Mouse (Mus musculus) intestine, embryonic 16.5 days (tissue): ENCODE data around the gene Grid1. TPM values are rescaled to one million over a fixed set of nuclear protein-coding genes. Genes with fewer than 3 reads are reported as not detected.

Experiments used
- ATAC-seq: fragments of 200-750 bp; cut with Nextera tagmentation; 2 replicates; pipeline ENCODE4 v1.8.0; 2017; ENCODE audit warnings: moderate TSS enrichment, moderate library complexity
- H3K27ac ChIP-seq: fragments of 300-500 bp; sonication (generic); 2 replicates; pipeline ENCODE4 v1.5.1; 2014; ENCODE audit warnings: mild to moderate bottlenecking, low read length
- H3K27me3 ChIP-seq: fragments of 300-500 bp; sonication (generic); replicated peaks from 2 replicates; pipeline ENCODE4 v1.6.1; 2014; ENCODE audit warnings: low read length, control low read depth, mixed read lengths; ENCODE audit not compliant: control insufficient read depth, insufficient read depth
- H3K36me3 ChIP-seq: fragments of 300-500 bp; sonication (generic); 2 replicates; pipeline ENCODE4 v1.6.1; 2014; ENCODE audit warnings: low read length, control low read depth; ENCODE audit not compliant: control insufficient read depth, insufficient read depth
- H3K4me1 ChIP-seq: fragments of 300-500 bp; sonication (generic); 2 replicates; pipeline ENCODE4 v1.6.1; 2014; ENCODE audit warnings: low read length, control low read depth, mixed read lengths; ENCODE audit not compliant: control insufficient read depth, insufficient read depth
- H3K4me2 ChIP-seq: fragments of 300-500 bp; sonication (generic); 2 replicates; pipeline ENCODE4 v1.6.1; 2014; ENCODE audit warnings: low read depth, low read length, control low read depth
- H3K4me3 ChIP-seq: fragments of 300-500 bp; sonication (generic); 2 replicates; pipeline ENCODE4 v1.5.1; 2014; ENCODE audit warnings: mild to moderate bottlenecking, low read length
- H3K9ac ChIP-seq: fragments of 300-500 bp; sonication (generic); 2 replicates; pipeline ENCODE4 v1.6.1; 2014; ENCODE audit warnings: low read depth, low read length
- H3K9me3 ChIP-seq: fragments of 300-500 bp; sonication (generic); 2 replicates; pipeline ENCODE4 v1.6.1; 2016; ENCODE audit warnings: low read length, control low read depth; ENCODE audit not compliant: control insufficient read depth
- WGBS: fragments of 180-500 bp; shearing (Covaris S2); extraction: QIAGEN DNeasy Blood & Tissue Kit; methylation state at CpG from one replicate; pipeline ENCODE4 v1.1.7; 2014; 5-methylcytosine and 5-hydroxymethylcytosine counted together
- polyA plus RNA-seq: library from polyadenylated mRNA; unstranded; fragments of >200 nt; fragmentation: Nextera tagmentation; extraction: Ambion mirVana; gene quantifications from 2 replicates; pipeline ENCODE4 v1.2.1, GENCODE M21; 2015

The Grid1 gene
- polyA plus RNA-seq, 1 experiment from 2014 or later, result 0.15 TPM

- 81% methylated on average over 5 of the region's 5 CpGs for WGBS
These were observed 283.8 kb downstream of the Grid1 start for GRCm38 (mm10) chr14:35103639-35104210.

GRCm38 (mm10) chr14:35107596-35107995 is 287.7 kb downstream of the Grid1 start:
- ATAC-seq, result no peak
- Histone ChIP-seq H3K9me3 (no peaks in the 10 kb centered on the region), H3K4me2 (no peak overlapping the region), H3K27me3 (no peaks in the 10 kb centered on the region), H3K4me1 (no peaks in the 10 kb centered on the region), H3K36me3 (no peaks in the 10 kb centered on the region), H3K4me3 (no peak overlapping the region), H3K27ac (no peak overlapping the region), H3K9ac (no peak overlapping the region)
- WGBS, result 83% methylated on average over 3 of the region's 3 CpGs

More at GRCm38 (mm10) chr14:35103639-35104210, 283.8 kb downstream of the Grid1 start:
- no peak overlapping the region for H3K27ac ChIP-seq
- H3K4me2 ChIP-seq, result no peak overlapping the region
- H3K27me3 ChIP-seq, result no peaks in the 10 kb centered on the region
- ATAC-seq, result no peak
- no peaks in the 10 kb centered on the region for H3K36me3 ChIP-seq
- H3K4me3 ChIP-seq, result no peak overlapping the region
- no peak overlapping the region for H3K9ac ChIP-seq
- no peaks in the 10 kb centered on the region for H3K9me3 ChIP-seq
- no peaks in the 10 kb centered on the region for H3K4me1 ChIP-seq

- no peaks in the 10 kb centered on the region for H3K36me3 ChIP-seq
- H3K27ac ChIP-seq, result no peak overlapping the region
- H3K27me3 ChIP-seq, result no peaks in the 10 kb centered on the region
- H3K4me3 ChIP-seq, result no peak overlapping the region
- 54% methylated on average over 1 of the region's 1 CpGs for WGBS
- no peak overlapping the region for H3K4me2 ChIP-seq
- no peak for ATAC-seq
- H3K9me3 ChIP-seq, result no peaks in the 10 kb centered on the region
- no peak overlapping the region for H3K9ac ChIP-seq
- no peaks in the 10 kb centered on the region for H3K4me1 ChIP-seq
These were observed 291.0 kb downstream of the Grid1 start for GRCm38 (mm10) chr14:35110928-35111327.

GRCm38 (mm10) chr14:35112327-35113275 is 292.7 kb downstream of the Grid1 start:
- 55% methylated on average over 11 of the region's 11 CpGs for WGBS
- H3K4me1 ChIP-seq, result no peaks in the 10 kb centered on the region
- ATAC-seq, result no peak
- H3K27me3 ChIP-seq, result no peaks in the 10 kb centered on the region
- H3K36me3 ChIP-seq, result no peaks in the 10 kb centered on the region
- no peak overlapping the region for H3K4me2 ChIP-seq
- no peak overlapping the region for H3K27ac ChIP-seq
- H3K9me3 ChIP-seq, result no peaks in the 10 kb centered on the region
- H3K9ac ChIP-seq, result no peak overlapping the region
- H3K4me3 ChIP-seq, result no peak overlapping the region

GRCm38 (mm10) chr14:35113276-35113645 is 293.4 kb downstream of the Grid1 start:
- H3K9ac ChIP-seq, result no peak overlapping the region
- H3K36me3 ChIP-seq, result no peaks in the 10 kb centered on the region
- no peaks in the 10 kb centered on the region for H3K4me1 ChIP-seq
- no peak overlapping the region for H3K4me3 ChIP-seq
- WGBS, result 65% methylated on average over 2 of the region's 2 CpGs
- no peak overlapping the region for H3K27ac ChIP-seq
- no peak overlapping the region for H3K4me2 ChIP-seq
- no peaks in the 10 kb centered on the region for H3K27me3 ChIP-seq
- no peaks in the 10 kb centered on the region for H3K9me3 ChIP-seq
- no peak for ATAC-seq

- Histone ChIP-seq H3K27ac (no peak overlapping the region), H3K4me3 (no peak overlapping the region), H3K36me3 (no peaks in the 10 kb centered on the region), H3K4me1 (no peaks in the 10 kb centered on the region), H3K9ac (no peak overlapping the region), H3K9me3 (no peaks in the 10 kb centered on the region), H3K4me2 (no peak overlapping the region), H3K27me3 (no peaks in the 10 kb centered on the region)
- ATAC-seq, result no peak
- WGBS, result 66% methylated on average over 3 of the region's 3 CpGs
These were observed 296.0 kb downstream of the Grid1 start for GRCm38 (mm10) chr14:35115913-35116312.

- Histone ChIP-seq H3K27ac (no peak overlapping the region), H3K27me3 (no peaks in the 10 kb centered on the region), H3K4me3 (no peak overlapping the region), H3K4me1 (no peaks in the 10 kb centered on the region), H3K9ac (no peak overlapping the region), H3K4me2 (no peak overlapping the region), H3K36me3 (no peaks in the 10 kb centered on the region), H3K9me3 (no peaks in the 10 kb centered on the region)
- WGBS, result 55% methylated on average over 2 of the region's 2 CpGs
- no peak for ATAC-seq
These were observed 300.2 kb downstream of the Grid1 start for GRCm38 (mm10) chr14:35120089-35120488.

GRCm38 (mm10) chr14:35120905-35121304 is 301.0 kb downstream of the Grid1 start:
- ATAC-seq, result no peak
- H3K27me3 ChIP-seq, result no peaks in the 10 kb centered on the region
- H3K9me3 ChIP-seq, result no peaks in the 10 kb centered on the region
- 87% methylated on average over 4 of the region's 4 CpGs for WGBS
- H3K4me2 ChIP-seq, result no peak overlapping the region
- H3K4me1 ChIP-seq, result no peaks in the 10 kb centered on the region
- no peak overlapping the region for H3K9ac ChIP-seq
- H3K4me3 ChIP-seq, result no peak overlapping the region
- no peaks in the 10 kb centered on the region for H3K36me3 ChIP-seq
- H3K27ac ChIP-seq, result no peak overlapping the region

GRCm38 (mm10) chr14:35122111-35122510 is 302.2 kb downstream of the Grid1 start:
- H3K4me1 ChIP-seq, result no peaks in the 10 kb centered on the region
- H3K9ac ChIP-seq, result no peak overlapping the region
- no peak overlapping the region for H3K27ac ChIP-seq
- no peaks in the 10 kb centered on the region for H3K9me3 ChIP-seq
- H3K4me2 ChIP-seq, result no peak overlapping the region
- H3K36me3 ChIP-seq, result no peaks in the 10 kb centered on the region
- no peak for ATAC-seq
- no peak overlapping the region for H3K4me3 ChIP-seq
- H3K27me3 ChIP-seq, result no peaks in the 10 kb centered on the region
- WGBS, result 66% methylated on average over 3 of the region's 3 CpGs
